Mouse (Mus musculus) lung, embryonic 16.5 days (tissue): ENCODE results near the gene Hivep3. TPM values are rescaled to one million over a fixed set of nuclear protein-coding genes. Genes with fewer than 3 reads are reported as not detected.
A peak's percentile ranks its signal among the peaks of the same experiment; 100 is the strongest.

Source experiments
- ATAC-seq: fragments of 200-750 bp; cut with Nextera tagmentation; 2 replicates; pipeline ENCODE4 v1.8.0; 2017; ENCODE audit warnings: low read depth, mild to moderate bottlenecking, moderate library complexity
- H3K27ac ChIP-seq: fragments of 300-500 bp; sonication (generic); 2 replicates; pipeline ENCODE4 v1.5.1; 2014; ENCODE audit warnings: mild to moderate bottlenecking, control low read depth, low read length
- H3K27me3 ChIP-seq: fragments of 300-500 bp; sonication (generic); 2 replicates; pipeline ENCODE4 v1.6.1; 2014; ENCODE audit warnings: low read depth, low read length, mixed read lengths; ENCODE audit not compliant: control insufficient read depth, insufficient read depth
- H3K36me3 ChIP-seq: fragments of 300-500 bp; sonication (generic); 2 replicates; pipeline ENCODE4 v1.6.1; 2014; ENCODE audit warnings: low read length; ENCODE audit not compliant: control insufficient read depth, insufficient read depth
- H3K4me1 ChIP-seq: fragments of 300-500 bp; sonication (generic); replicated peaks from 2 replicates; pipeline ENCODE4 v1.6.1; 2014; ENCODE audit warnings: low read length, mixed read lengths; ENCODE audit not compliant: control insufficient read depth, insufficient read depth
- H3K4me2 ChIP-seq: fragments of 300-500 bp; sonication (generic); 2 replicates; pipeline ENCODE4 v1.6.1; 2014; ENCODE audit warnings: low read depth, low read length, control low read depth
- H3K4me3 ChIP-seq: fragments of 300-500 bp; sonication (generic); 2 replicates; pipeline ENCODE4 v1.5.1; 2014; ENCODE audit warnings: mild to moderate bottlenecking, low read length, control low read depth
- H3K9ac ChIP-seq: fragments of 300-500 bp; sonication (generic); 2 replicates; pipeline ENCODE4 v1.6.1; 2014; ENCODE audit warnings: low read length, control low read depth
- H3K9me3 ChIP-seq: fragments of 300-500 bp; sonication (generic); 2 replicates; pipeline ENCODE4 v1.6.1; 2016; ENCODE audit warnings: low read length; ENCODE audit not compliant: control insufficient read depth
- WGBS: fragments of 180-500 bp; shearing (Covaris S2); extraction: QIAGEN DNeasy Blood & Tissue Kit; methylation state at CpG from one replicate; pipeline ENCODE4 v1.1.7; 2014; 5-methylcytosine and 5-hydroxymethylcytosine counted together
- polyA plus RNA-seq: library from polyadenylated mRNA; unstranded; fragments of >200 nt; fragmentation: Nextera tagmentation; extraction: Ambion mirVana; gene quantifications from 2 replicates; pipeline ENCODE4 v1.2.1, GENCODE M21; 2015

Gene Hivep3
- polyA plus RNA-seq, 1 experiment from 2014 or later: 30.3 TPM

DNA sequence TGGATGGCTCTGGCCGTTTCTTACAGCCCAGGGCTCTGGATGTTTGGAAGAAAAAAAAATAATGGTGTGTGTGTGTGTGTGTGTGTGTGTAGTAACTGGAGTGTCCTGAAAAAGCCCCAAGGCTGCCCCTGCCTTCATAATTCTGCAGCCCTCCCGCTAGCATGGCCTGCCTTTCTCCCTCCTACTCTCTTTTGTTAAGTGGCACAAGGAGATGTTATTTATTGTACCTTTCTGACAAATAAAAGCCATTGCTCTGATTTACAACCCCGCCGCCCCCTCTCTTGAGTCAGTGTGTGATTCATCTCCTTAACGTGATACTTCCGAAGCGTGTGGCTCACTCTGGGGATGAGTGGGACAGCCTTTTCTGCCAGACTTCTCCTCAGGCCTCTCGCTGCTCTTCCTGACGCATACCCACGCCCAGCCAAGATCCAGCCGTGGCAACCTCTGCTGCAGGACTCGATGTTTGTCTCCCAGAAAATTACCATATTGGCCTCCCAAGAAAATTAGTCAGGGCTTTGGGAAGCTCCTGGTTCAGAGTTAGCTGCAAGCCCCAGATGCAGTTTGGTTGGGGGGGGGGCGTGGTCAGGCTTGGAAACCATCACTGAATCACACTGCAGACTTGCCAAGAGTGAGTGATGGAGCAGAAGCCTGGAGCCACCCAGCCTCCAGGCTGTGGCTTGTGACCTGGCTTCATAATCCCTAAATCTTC lies 199.1 kb downstream of the Hivep3 start:
- Histone ChIP-seq H3K4me2 (no peak overlapping the region), H3K9ac (no peak overlapping the region), H3K36me3 (no peaks in the 10 kb centered on the region), H3K4me3 (no peak overlapping the region), H3K27ac (no peak overlapping the region), H3K9me3 (no peaks in the 10 kb centered on the region), H3K27me3 (no peaks in the 10 kb centered on the region), H3K4me1 (peaks cover 8% of the 10 kb centered on the region)
- WGBS: 56% methylated on average over 13 of the region's 13 CpGs
- no peak; the same call in 1 of the 2 replicates for ATAC-seq

DNA sequence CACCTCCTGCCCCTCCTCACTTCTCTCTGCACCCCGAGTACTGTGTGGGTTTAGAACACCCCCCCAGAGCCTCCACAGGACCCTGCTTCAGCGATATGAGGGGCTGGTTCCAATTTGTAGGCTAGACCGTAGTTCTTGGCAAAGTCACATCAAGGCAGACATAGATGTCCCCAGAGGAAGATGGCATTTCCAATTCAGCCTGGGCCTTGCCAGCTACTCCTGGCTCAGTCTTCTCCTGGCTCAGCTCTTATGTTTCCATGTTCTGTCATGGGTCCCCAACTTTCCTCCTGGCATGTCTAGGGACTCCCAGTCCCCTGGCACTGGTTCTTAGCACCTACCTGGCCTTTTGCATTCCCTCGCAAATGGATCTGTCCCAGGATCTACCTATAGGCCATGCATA lies 201.3 kb downstream of the Hivep3 start:
- Histone ChIP-seq H3K9ac (no peak overlapping the region), H3K4me2 (no peak overlapping the region), H3K4me1 (peaks cover 11% of the 10 kb centered on the region), H3K27ac (no peak overlapping the region), H3K27me3 (no peaks in the 10 kb centered on the region), H3K36me3 (no peaks in the 10 kb centered on the region), H3K9me3 (no peaks in the 10 kb centered on the region), H3K4me3 (no peak overlapping the region)
- 88% methylated on average over 4 of the region's 4 CpGs for WGBS
- no peak for ATAC-seq

DNA sequence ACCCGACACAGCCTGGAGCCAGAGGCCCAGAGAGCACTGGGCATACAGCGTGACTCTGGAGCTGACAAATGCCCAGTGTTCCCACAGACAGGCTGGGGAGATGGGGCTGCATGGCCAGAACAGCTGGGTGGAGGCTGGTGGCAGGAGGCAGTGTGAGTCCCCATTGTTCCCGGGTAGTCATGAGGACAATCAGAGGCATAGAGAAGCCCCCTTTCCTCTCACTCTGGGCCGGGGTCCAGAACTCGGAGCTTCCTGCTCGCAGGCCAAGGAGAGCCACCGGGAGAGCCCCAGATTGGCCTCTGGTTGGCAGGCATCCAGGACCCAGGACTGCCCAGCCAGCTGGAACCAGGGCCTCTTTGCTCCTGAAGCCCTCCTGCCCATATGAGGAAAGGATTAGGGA lies 204.3 kb downstream of the Hivep3 start:
- peak; percentile 62 for ATAC-seq
- peaks cover 5% of the 10 kb centered on the region for H3K4me1 ChIP-seq
- H3K9ac ChIP-seq: no peak overlapping the region; the same call in 1 of the 2 replicates
- H3K4me3 ChIP-seq: no peak overlapping the region
- H3K9me3 ChIP-seq: no peaks in the 10 kb centered on the region
- H3K36me3 ChIP-seq: no peaks in the 10 kb centered on the region
- no peaks in the 10 kb centered on the region for H3K27me3 ChIP-seq
- H3K4me2 ChIP-seq: no peak overlapping the region
- 25% methylated on average over 7 of the region's 7 CpGs for WGBS
- no peak overlapping the region for H3K27ac ChIP-seq

DNA sequence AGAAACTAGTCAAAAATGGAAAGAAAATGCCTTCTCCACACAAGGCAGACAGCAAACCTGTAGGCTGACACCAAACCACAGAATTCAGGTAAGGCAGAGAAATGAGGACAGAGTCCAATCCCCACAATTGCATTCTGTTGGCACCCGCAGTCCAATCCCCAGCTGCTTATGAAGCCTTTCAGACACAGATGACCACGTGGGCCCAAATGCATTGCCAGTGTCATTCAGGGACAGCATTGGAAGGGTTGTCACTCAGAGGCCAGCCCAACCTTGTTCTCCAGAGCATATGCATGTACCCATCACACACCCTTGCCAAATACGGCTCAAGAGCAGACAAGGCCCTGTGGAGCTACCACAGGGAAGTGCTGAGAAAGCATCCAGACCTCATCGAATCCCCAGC lies 204.9 kb downstream of the Hivep3 start:
- no peaks in the 10 kb centered on the region for H3K27me3 ChIP-seq
- H3K27ac ChIP-seq: no peak overlapping the region
- H3K4me1 ChIP-seq: peaks cover 5% of the 10 kb centered on the region
- H3K9ac ChIP-seq: no peak overlapping the region
- H3K9me3 ChIP-seq: no peaks in the 10 kb centered on the region
- no peaks in the 10 kb centered on the region for H3K36me3 ChIP-seq
- H3K4me2 ChIP-seq: no peak overlapping the region
- ATAC-seq: no peak
- WGBS: 83% methylated on average over 4 of the region's 4 CpGs
- no peak overlapping the region for H3K4me3 ChIP-seq

DNA sequence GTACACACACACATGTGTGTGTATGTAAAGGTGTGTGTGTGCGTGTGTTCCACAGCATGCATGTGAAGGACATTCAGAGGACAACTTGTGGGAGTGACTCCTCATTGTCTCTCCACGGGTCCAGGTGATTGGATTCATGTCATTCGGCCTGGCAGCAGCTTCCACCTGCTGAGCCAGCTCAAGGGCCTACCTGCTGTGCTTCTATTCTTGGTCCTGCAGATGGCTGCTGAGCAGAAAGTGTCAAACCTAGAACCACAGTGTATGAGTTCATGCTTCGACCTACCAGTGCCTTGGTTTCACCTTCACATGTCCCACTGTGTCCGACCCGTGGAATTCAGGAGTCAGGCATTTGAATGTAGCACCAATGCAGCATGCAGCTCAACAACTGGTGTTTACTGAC lies 206.2 kb downstream of the Hivep3 start:
- Histone ChIP-seq H3K4me2 (no peak overlapping the region), H3K4me1 (peaks cover 5% of the 10 kb centered on the region), H3K9me3 (no peaks in the 10 kb centered on the region), H3K36me3 (no peaks in the 10 kb centered on the region), H3K9ac (no peak overlapping the region), H3K27ac (no peak overlapping the region), H3K27me3 (no peaks in the 10 kb centered on the region), H3K4me3 (no peak overlapping the region)
- 82% methylated on average over 6 of the region's 6 CpGs for WGBS
- no peak for ATAC-seq

DNA sequence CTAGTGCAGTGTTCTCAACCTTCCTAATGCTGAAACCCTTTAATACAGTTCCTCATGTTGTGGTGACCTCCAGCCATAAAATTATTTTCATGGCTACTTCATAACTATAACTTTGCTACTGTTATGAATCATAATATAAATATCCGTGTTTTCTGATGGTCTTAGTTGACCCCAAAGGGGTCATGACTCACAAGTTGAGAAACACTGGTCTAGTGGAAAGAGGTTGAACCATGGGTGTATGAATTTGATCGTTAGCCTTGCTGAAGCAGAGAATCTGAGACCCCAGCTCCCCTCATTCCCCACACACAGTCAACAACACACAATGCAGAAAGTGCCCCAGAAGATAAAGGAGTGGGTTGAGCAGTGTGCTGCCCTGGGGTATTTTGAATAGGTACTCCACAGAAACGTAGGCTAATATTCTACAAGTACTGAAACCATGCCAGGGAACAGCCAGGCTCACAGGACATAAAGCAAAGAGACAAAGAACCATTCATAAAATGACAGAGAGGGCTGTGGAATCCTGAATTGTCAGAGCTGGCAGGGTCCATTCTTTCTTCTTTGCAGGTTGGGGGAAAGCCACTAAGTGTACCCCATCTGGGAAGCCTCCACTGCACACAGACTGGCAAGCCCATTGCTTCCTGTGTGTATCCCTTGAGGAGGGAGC lies 212.8 kb downstream of the Hivep3 start:
- Histone ChIP-seq H3K27ac (peak overlapping the region; percentile 32; the same call in 1 of the 2 replicates), H3K9me3 (peaks cover 3% of the 10 kb centered on the region; the same call in 1 of the 2 replicates), H3K36me3 (no peaks in the 10 kb centered on the region), H3K27me3 (no peaks in the 10 kb centered on the region), H3K4me3 (no peak overlapping the region), H3K4me1 (peaks cover 20% of the 10 kb centered on the region), H3K9ac (no peak overlapping the region), H3K4me2 (no peak overlapping the region)
- no peak for ATAC-seq
- WGBS: 51% methylated on average over 3 of the region's 3 CpGs

DNA sequence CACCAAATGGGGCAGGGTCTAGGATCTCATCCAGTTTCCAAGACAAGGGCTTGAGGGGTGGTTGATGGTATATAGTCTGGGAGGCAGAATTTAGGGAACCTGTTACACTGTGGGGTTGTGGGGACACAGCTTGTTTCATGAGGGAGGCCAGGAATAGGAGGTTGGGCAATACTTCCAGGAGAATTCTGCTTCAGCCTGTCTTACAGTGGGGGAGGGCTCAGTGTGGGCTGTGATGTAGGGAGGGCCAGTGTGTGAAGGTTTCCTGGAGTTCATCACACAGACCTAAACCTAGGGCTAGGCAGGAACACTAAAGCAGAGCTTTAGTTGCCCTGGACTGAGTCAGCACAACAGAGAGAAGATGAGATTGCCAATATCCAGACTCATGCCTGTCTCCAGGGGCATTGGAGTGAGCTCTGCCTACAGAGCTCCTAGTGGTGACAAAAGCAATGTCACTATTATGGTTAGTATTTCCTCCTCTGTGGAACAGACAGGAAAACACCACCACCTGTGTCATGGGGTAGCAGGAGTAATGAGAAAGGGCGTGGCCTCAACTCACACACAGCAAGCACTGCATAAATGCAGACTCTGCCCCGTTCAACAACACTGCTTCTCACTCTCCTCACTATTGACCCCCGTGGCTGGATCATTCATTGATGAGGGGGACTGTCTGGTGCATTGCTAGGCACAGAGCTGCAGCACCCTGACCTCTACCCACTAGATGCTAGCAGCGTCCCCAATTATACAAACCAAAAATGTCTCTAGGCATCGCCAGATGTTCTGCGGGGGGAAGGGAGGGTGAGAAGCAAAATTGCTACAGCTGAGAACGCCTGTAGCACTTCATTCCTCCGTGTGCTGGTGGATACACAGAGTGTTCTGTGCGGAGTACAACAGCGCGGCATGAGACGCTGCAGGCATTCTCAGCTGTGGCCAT lies 213.9 kb downstream of the Hivep3 start:
- WGBS: 51% methylated on average over 12 of the region's 12 CpGs
- H3K9me3 ChIP-seq: peaks cover 3% of the 10 kb centered on the region; the same call in 1 of the 2 replicates
- ATAC-seq: peak; percentile 47

DNA sequence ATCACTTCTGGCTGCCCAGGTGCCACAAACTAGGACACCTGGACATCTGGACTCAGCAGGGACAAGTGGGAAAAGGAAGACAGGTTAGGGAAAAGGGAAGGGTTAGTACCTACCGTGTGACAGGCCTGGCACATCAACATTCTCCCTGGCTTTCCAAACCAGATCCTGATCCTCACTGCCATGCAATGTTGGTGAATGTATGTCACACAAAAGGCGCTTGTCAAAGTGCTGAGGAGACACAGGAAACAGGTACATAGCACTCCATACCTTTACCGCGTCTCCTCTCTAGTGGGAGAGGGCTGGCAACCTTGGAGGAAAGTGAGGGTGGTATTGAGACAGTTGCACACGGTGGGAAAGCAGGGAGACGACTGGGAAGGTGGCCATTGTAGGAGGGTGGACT lies 214.8 kb downstream of the Hivep3 start:
- WGBS: 56% methylated on average over 6 of the region's 6 CpGs
- Histone ChIP-seq H3K27ac (no peak overlapping the region), H3K9me3 (peaks cover 3% of the 10 kb centered on the region; the same call in 1 of the 2 replicates), H3K36me3 (no peaks in the 10 kb centered on the region), H3K9ac (no peak overlapping the region), H3K27me3 (no peaks in the 10 kb centered on the region), H3K4me2 (no peak overlapping the region), H3K4me3 (no peak overlapping the region), H3K4me1 (peaks cover 22% of the 10 kb centered on the region)
- ATAC-seq: no peak

More for the DNA sequence above, 213.9 kb downstream of the Hivep3 start:
- Histone ChIP-seq H3K4me1 (peaks cover 20% of the 10 kb centered on the region), H3K27ac (no peak overlapping the region), H3K4me3 (no peak overlapping the region), H3K4me2 (no peak overlapping the region), H3K9ac (no peak overlapping the region), H3K36me3 (no peaks in the 10 kb centered on the region), H3K27me3 (no peaks in the 10 kb centered on the region)
